Comparison of ENCODE assay signal across 9 mouse cellular contexts in the genomic region with DNA sequence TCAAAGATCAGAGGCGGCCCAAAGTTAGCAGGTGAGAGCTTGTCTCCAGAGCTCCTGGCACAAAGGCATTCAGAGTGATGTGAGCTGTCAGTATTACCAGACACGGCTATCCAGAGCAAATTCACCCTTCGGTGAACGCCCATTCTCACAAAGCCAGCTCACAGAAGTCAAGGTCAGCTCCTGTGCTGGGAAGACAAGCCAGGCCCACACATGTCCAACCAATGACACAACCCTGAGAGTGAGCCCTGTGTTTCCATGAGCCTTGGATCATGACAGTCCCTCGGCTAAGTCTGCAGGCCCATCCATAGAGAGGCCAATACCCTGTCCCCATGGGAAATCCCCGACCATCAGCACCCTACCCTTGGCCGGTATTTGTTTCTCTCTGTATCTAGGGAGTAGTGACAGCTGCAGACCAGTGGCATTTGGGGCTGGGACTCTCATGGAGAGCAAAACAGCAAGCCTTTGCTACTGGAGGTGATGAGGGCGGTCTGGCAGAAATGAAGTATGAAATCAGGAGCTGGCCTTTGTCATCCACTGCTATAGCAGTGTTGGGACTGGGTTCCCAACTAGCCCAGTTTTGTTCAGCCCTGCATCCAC. TPM values are rescaled to one million over a fixed set of nuclear protein-coding genes. Genes with fewer than 3 reads are reported as not detected.
DNase-seq lines count a peak whose midpoint lies in the region; ATAC-seq and TF ChIP-seq lines count a peak whose summit lies in the region.
"Had no signal": no experiment of that assay in that cellular context is flagged by ENCODE, and none has a peak within 500 bp of the region (broad histone marks: within the 10 kb centered on the region; RNA-seq: fewer than 3 reads in every experiment).

No protein-coding gene starts in this region.

- no peaks in the 10 kb centered on the region for H3K9me3 ChIP-seq in limb, embryonic 12.5 days
- no peaks in the 10 kb centered on the region for H3K9me3 ChIP-seq in limb, embryonic 10.5 days (replicated peaks)
- no peaks in the 10 kb centered on the region for H3K9me3 ChIP-seq in heart, embryonic 13.5 days
- H3K9me3 ChIP-seq in liver, embryonic 14.5 days (ENCODE audit: control insufficient read depth, low read length), result no peaks in the 10 kb centered on the region
- H3K9me3 ChIP-seq: embryonic facial prominence, embryonic 12.5 days had no signal

- no peak overlapping the region for H3K9ac ChIP-seq in limb, embryonic 12.5 days (replicated peaks)
- H3K9ac ChIP-seq in heart, embryonic 13.5 days, result 0 out of 2 replicates have a peak overlapping the region, but pooled peaks have one; percentile 40
- H3K9ac ChIP-seq in liver, embryonic 14.5 days (replicated peaks), result no peak overlapping the region
- H3K9ac ChIP-seq: embryonic facial prominence, embryonic 12.5 days had no signal

- 82% methylated on average over 8 of the region's 8 CpGs for WGBS in limb, embryonic 12.5 days
- WGBS in limb, embryonic 10.5 days, result 82% methylated on average over 8 of the region's 8 CpGs
- 35% methylated on average over 8 of the region's 8 CpGs for WGBS in heart, embryonic 13.5 days
- 60% methylated on average over 8 of the region's 8 CpGs for WGBS in liver, embryonic 14.5 days (ENCODE audit: insufficient replicate concordance)

- H3K4me2 ChIP-seq in limb, embryonic 12.5 days, result no peak overlapping the region
- H3K4me2 ChIP-seq in heart, embryonic 13.5 days, result no peak overlapping the region
- no peak overlapping the region for H3K4me2 ChIP-seq in liver, embryonic 14.5 days (ENCODE audit: low read depth)
- H3K4me2 ChIP-seq: embryonic facial prominence, embryonic 12.5 days had no signal

- TF ChIP-seq EP300 in liver, embryonic 14.5 days (IDR thresholded peaks at IDR 0.05; ENCODE audit: low read depth), result no peak

- H3K4me1 ChIP-seq in limb, embryonic 12.5 days (replicated peaks), result peaks cover 66% of the 10 kb centered on the region
- peaks cover 63% of the 10 kb centered on the region for H3K4me1 ChIP-seq in limb, embryonic 10.5 days
- peaks cover 46% of the 10 kb centered on the region for H3K4me1 ChIP-seq in heart, embryonic 13.5 days
- H3K4me1 ChIP-seq in liver, embryonic 14.5 days (replicated peaks; ENCODE audit: control insufficient read depth in 2 of 2, insufficient read depth in 2 of 2, low read length in 1 of 2), result peaks cover 0 to 29% of the 10 kb centered on the region in 2 experiments; a peak in 3 of 4 replicates

- peak overlapping the region; percentile 56; the same call in 1 of the 2 replicates for H3K27ac ChIP-seq in limb, embryonic 12.5 days
- H3K27ac ChIP-seq in limb, embryonic 10.5 days, result no peak overlapping the region; the same call in 1 of the 2 replicates
- peak overlapping the region; percentile 36 for H3K27ac ChIP-seq in heart, embryonic 13.5 days (replicated peaks)
- no peak overlapping the region for H3K27ac ChIP-seq in liver, embryonic 14.5 days
- H3K27ac ChIP-seq: embryonic facial prominence, embryonic 12.5 days had no signal

- no peaks in the 10 kb centered on the region for H3K36me3 ChIP-seq in limb, embryonic 12.5 days
- H3K36me3 ChIP-seq in limb, embryonic 10.5 days, result peaks cover 3% of the 10 kb centered on the region; the same call in 1 of the 2 replicates
- no peaks in the 10 kb centered on the region for H3K36me3 ChIP-seq in heart, embryonic 13.5 days
- no peaks in the 10 kb centered on the region for H3K36me3 ChIP-seq in liver, embryonic 14.5 days (replicated peaks; ENCODE audit: control insufficient read depth, insufficient read depth, low read depth)
- H3K36me3 ChIP-seq: embryonic facial prominence, embryonic 12.5 days had no signal

- no peak for DNase-seq in limb, embryonic 10.5 days (ENCODE audit: low spot score)
- DNase-seq in adrenal gland, postnatal 10 days, result peak; percentile 47
- no peak for DNase-seq in liver, embryonic 14.5 days (ENCODE audit: low read depth in 3 of 3, low spot score in 3 of 3)
- no peak for DNase-seq in cerebellum, adult 9-10 months
- no peak for DNase-seq in kidney, adult 11 months

- no peaks in the 10 kb centered on the region for H3K27me3 ChIP-seq in limb, embryonic 12.5 days
- no peaks in the 10 kb centered on the region for H3K27me3 ChIP-seq in limb, embryonic 10.5 days (ENCODE audit: low read depth, poor library complexity, severe bottlenecking)
- H3K27me3 ChIP-seq in heart, embryonic 13.5 days (replicated peaks), result no peaks in the 10 kb centered on the region
- no peaks in the 10 kb centered on the region for H3K27me3 ChIP-seq in liver, embryonic 14.5 days (ENCODE audit: control insufficient read depth, insufficient read depth, low read length)
- H3K27me3 ChIP-seq: embryonic facial prominence, embryonic 12.5 days had no signal

- no peak overlapping the region for H3K4me3 ChIP-seq in limb, embryonic 12.5 days (replicated peaks)
- H3K4me3 ChIP-seq in limb, embryonic 10.5 days, result no peak overlapping the region
- H3K4me3 ChIP-seq in heart, embryonic 13.5 days, result no peak overlapping the region
- no peak overlapping the region for H3K4me3 ChIP-seq in liver, embryonic 14.5 days (ENCODE audit: insufficient read depth in 1 of 2, low read depth in 2 of 2, low read length in 2 of 2)
- H3K4me3 ChIP-seq: embryonic facial prominence, embryonic 12.5 days had no signal

- no peak for ATAC-seq in limb, embryonic 12.5 days (ENCODE audit: insufficient number of reproducible peaks, insufficient read depth, low FRiP score, low TSS enrichment, low read depth)
- no peak for ATAC-seq in heart, embryonic 13.5 days (ENCODE audit: extremely low read depth, insufficient number of reproducible peaks, low FRiP score, low TSS enrichment)
- ATAC-seq in liver, embryonic 14.5 days (ENCODE audit: insufficient read depth), result 0 out of 2 replicates have a peak, but pooled peaks have one; percentile 21
- no peak for ATAC-seq in monocyte, adult 5-6 weeks (replicated peaks; ENCODE audit: insufficient number of reproducible peaks, low FRiP score, low TSS enrichment, poor library complexity, severe bottlenecking)

- no peak for TF ChIP-seq CTCF in liver, embryonic 14.5 days (IDR thresholded peaks at IDR 0.05; ENCODE audit: low read depth)

RNA-seq across cellular contexts. Expression of gene Ldlrad3, which starts 58.3 kb away (rescaled TPM):
- polyA plus RNA-seq in limb, embryonic 12.5 days (2016; fragmentation: Nextera tagmentation; extraction: Ambion mirVana), result 66.2 and 68.2 TPM in 2 replicates
- polyA plus RNA-seq in limb, embryonic 10.5 days (2016; fragmentation: Nextera tagmentation; extraction: Ambion mirVana), result 60.3 and 64.1 TPM in 2 replicates
- 10 to 100 TPM; 11.6 to 13.8 TPM for total RNA-seq in adrenal gland, postnatal 10 days (2021)
- polyA plus RNA-seq in heart, embryonic 13.5 days (2015; fragmentation: Nextera tagmentation; extraction: Ambion mirVana), result 16.3 and 16.8 TPM in 2 replicates
- polyA plus RNA-seq in liver, embryonic 14.5 days (2012; rRNA removed), result 1.9 and 2.1 TPM in 2 replicates
- polyA plus RNA-seq in liver, embryonic 14.5 days (2014; fragmentation: Nextera tagmentation; extraction: Ambion mirVana), result 2.9 and 3.2 TPM in 2 replicates
- total RNA-seq in monocyte, adult 5-6 weeks (2017), result 99.1 to 119 TPM (median 107 TPM) in 3 replicates

Comparison
In these comparisons a context has a peak if more than half of its experiments do, and no peak if none do; other contexts are left out.
1. H3K27ac ChIP-seq: peak in limb, embryonic 12.5 days (single experiment) and heart, embryonic 13.5 days (single experiment); none in limb, embryonic 10.5 days (single experiment) and liver, embryonic 14.5 days (single experiment).